Mouse (Mus musculus) stomach, adult 2 months (tissue): Measurements from ENCODE around the gene Csf2rb. TPM values are rescaled to one million over a fixed set of nuclear protein-coding genes. Genes with fewer than 3 reads are reported as not detected.

ENCODE experiments used
- polyA plus RNA-seq: library from polyadenylated mRNA; depleted of rRNA; stranded (reverse); fragments of >200 nt; gene quantifications from 2 replicates; pipeline ENCODE4 v1.2.3, GENCODE M21; 2012; rRNA removed

The Csf2rb gene
- 2.9 and 3.2 TPM in 2 replicates for polyA plus RNA-seq

GRCm38 (mm10) chr15:78325671-78326339 is at the start of gene Csf2rb:
Csf2rb (plus strand) TSS chr15:78325752.

GRCm38 (mm10) chr15:78305341-78305933 is 20.1 kb upstream of the Csf2rb start, which contains the start of gene Csf2rb2:
Csf2rb2 (minus strand) TSS chr15:78305721.

GRCm38 (mm10) chr15:78395478-78395962 is 70.0 kb downstream of the Csf2rb start, which contains the start of gene Tex33:
Tex33 (minus strand) TSS chr15:78395912.

Other genes starting within 250 kb of the Csf2rb start
- 0.02 and 0.08 TPM in 2 replicates for gene Cacng2, start 205.7 kb upstream of the Csf2rb start, polyA plus RNA-seq
- gene Ift27, start 151.6 kb upstream of the Csf2rb start, polyA plus RNA-seq = 22.5 and 25.2 TPM in 2 replicates
- gene Pvalb, start 119.4 kb upstream of the Csf2rb start, polyA plus RNA-seq = 0.32 and 1.7 TPM in 2 replicates
- gene Ncf4, start 81.0 kb upstream of the Csf2rb start, polyA plus RNA-seq = 2.7 and 4.7 TPM in 2 replicates
- 2.1 and 3.5 TPM in 2 replicates for gene Csf2rb2, start 20.0 kb upstream of the Csf2rb start, polyA plus RNA-seq
- gene Tex33, start 70.2 kb downstream of the Csf2rb start, polyA plus RNA-seq = not detected in 2 replicates
- 197 and 218 TPM in 2 replicates for gene Tst, start 80.2 kb downstream of the Csf2rb start, polyA plus RNA-seq
- 399 and 401 TPM in 2 replicates for gene Mpst, start 80.7 kb downstream of the Csf2rb start, polyA plus RNA-seq
- gene Kctd17, start 102.8 kb downstream of the Csf2rb start, polyA plus RNA-seq = 107 and 127 TPM in 2 replicates
- 0.11 and 0.18 TPM in 2 replicates for gene Tmprss6, start 142.9 kb downstream of the Csf2rb start, polyA plus RNA-seq
- 0.53 and 0.67 TPM in 2 replicates for gene Il2rb, start 169.5 kb downstream of the Csf2rb start, polyA plus RNA-seq
- gene C1qtnf6, start 205.7 kb downstream of the Csf2rb start, polyA plus RNA-seq = 19.0 and 21.3 TPM in 2 replicates
- 0.11 and 0.17 TPM in 2 replicates for gene Sstr3, start 218.9 kb downstream of the Csf2rb start, polyA plus RNA-seq
- gene Rac2, start 247.0 kb downstream of the Csf2rb start, polyA plus RNA-seq = 19.9 and 28.7 TPM in 2 replicates